Mouse (Mus musculus): ENCODE measurements around the gene Zfp882.
A peak's percentile ranks its signal among the peaks of the same experiment; 100 is the strongest.
"Not testable (repeated sequence)": the region's sequence is repeated elsewhere in the genome, so short reads cannot be mapped to it uniquely, and the experiment has no call there.

Gene Zfp882

GRCm38 (mm10) chr8:71908309-71909261 lies at the start of gene Zfp882, which contains the start of gene Zfp617:
Gene Zfp882 (plus strand): TSS chr8:71908608.
Gene Zfp617 (plus strand): TSS chr8:71908635.
- peak; percentile 84 for DNase-seq (ENCODE audit: low read depth, low spot score)

- DNase-seq (ENCODE audit: low read depth, low spot score): not testable (repeated sequence)
Measured at GRCm38 (mm10) chr8:71861551-71861950, 46.9 kb upstream of the Zfp882 start.

GRCm38 (mm10) chr8:71862038-71862437 lies 46.4 kb upstream of the Zfp882 start:
- not testable (repeated sequence) for DNase-seq (ENCODE audit: low read depth, low spot score)

- peak; percentile 29 for DNase-seq (ENCODE audit: low read depth, low spot score)
Measured at GRCm38 (mm10) chr8:71881618-71882274, 26.7 kb upstream of the Zfp882 start, which contains the start of gene Zfp709. Gene Zfp709 (plus strand): TSS chr8:71882019.

GRCm38 (mm10) chr8:71900666-71901065 lies 7.7 kb upstream of the Zfp882 start:
- DNase-seq (ENCODE audit: low read depth, low spot score): not testable (repeated sequence)

GRCm38 (mm10) chr8:71903084-71903483 lies 5.3 kb upstream of the Zfp882 start:
- not testable (repeated sequence) for DNase-seq (ENCODE audit: low read depth, low spot score)

GRCm38 (mm10) chr8:71906809-71907208 lies 1.6 kb upstream of the Zfp882 start:
- no peak for DNase-seq (ENCODE audit: low read depth, low spot score)

- DNase-seq (ENCODE audit: low read depth, low spot score): no peak
Measured at GRCm38 (mm10) chr8:71907798-71908257, 580 bp upstream of the Zfp882 start.

GRCm38 (mm10) chr8:71912286-71912685 lies 3.9 kb downstream of the Zfp882 start:
- DNase-seq (ENCODE audit: low read depth, low spot score): no peak

- DNase-seq (ENCODE audit: low read depth, low spot score): peak; percentile 94
Measured at GRCm38 (mm10) chr8:71922567-71923401, 14.4 kb downstream of the Zfp882 start.

- no peak for DNase-seq (ENCODE audit: low read depth, low spot score)
Measured at GRCm38 (mm10) chr8:71925791-71926190, 17.4 kb downstream of the Zfp882 start.

GRCm38 (mm10) chr8:71926551-71926950 lies 18.1 kb downstream of the Zfp882 start:
- no peak for DNase-seq (ENCODE audit: low read depth, low spot score)

GRCm38 (mm10) chr8:71927779-71928178 lies 19.4 kb downstream of the Zfp882 start:
- DNase-seq (ENCODE audit: low read depth, low spot score): no peak

GRCm38 (mm10) chr8:71938037-71938436 lies 29.6 kb downstream of the Zfp882 start:
- not testable (repeated sequence) for DNase-seq (ENCODE audit: low read depth, low spot score)

- DNase-seq (ENCODE audit: low read depth, low spot score): no peak
Measured at GRCm38 (mm10) chr8:71940293-71941208, 32.1 kb downstream of the Zfp882 start.

GRCm38 (mm10) chr8:71941776-71942175 lies 33.4 kb downstream of the Zfp882 start:
- DNase-seq (ENCODE audit: low read depth, low spot score): no peak

GRCm38 (mm10) chr8:71948624-71949023 lies 40.2 kb downstream of the Zfp882 start:
- DNase-seq (ENCODE audit: low read depth, low spot score): no peak

GRCm38 (mm10) chr8:71950482-71951221 lies 42.2 kb downstream of the Zfp882 start, which contains the start of gene Zfp961:
Gene Zfp961 (plus strand): TSS chr8:71951038.
- DNase-seq (ENCODE audit: low read depth, low spot score): peak; percentile 100

GRCm38 (mm10) chr8:71951436-71952161 lies 43.2 kb downstream of the Zfp882 start:
- peak; percentile 27 for DNase-seq (ENCODE audit: low read depth, low spot score)

All from forelimb bud, embryonic 11.5 days (tissue).